Mouse (Mus musculus) right cerebral cortex, adult 2 months (tissue): ENCODE results near the gene Mfsd6l.

Source experiments
- DNase-seq, 2 experiments: peaks; one replicate each; pipeline ENCODE4 v3.0.0; 2021 to 2022; ENCODE audit warnings: low spot score in 2 of 2

Gene Mfsd6l

DNA sequence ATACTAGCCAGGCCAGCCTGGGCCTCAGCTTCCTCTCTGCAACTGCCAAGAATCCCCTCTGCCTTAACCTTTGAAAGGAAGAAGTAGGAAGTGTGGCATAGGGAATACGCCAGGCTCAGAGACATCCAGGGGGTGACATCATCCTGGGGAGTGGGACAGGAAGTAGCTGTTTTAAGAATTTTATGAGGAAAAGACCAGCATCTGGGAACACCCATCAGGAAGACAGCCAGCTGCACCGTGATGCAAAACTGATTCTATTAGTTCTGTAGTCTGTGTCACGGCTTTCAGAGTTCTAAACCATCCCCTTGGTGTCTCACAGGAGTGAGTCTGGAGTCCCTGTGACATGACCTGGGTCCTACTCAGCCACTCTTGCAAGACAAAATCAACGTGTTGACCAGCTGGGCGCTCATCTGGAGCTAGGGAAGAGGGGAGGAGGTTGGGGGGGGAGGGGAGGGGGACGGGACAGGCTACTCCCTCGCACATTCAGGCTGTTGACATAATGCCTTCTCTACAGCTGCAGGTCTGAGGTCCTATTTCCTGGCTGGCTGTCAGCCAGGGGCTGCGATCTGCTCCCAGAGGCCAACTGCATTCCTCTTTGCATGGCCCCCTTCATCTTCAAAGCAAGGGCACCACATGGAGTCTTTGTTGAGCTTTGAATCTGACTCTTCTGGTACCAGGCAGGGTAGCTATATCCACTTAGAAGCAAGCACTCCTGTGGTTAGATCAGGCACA lies 46.4 kb downstream of the Mfsd6l start:
- DNase-seq, result no peak

GRCm38 (mm10) chr11:68607046-68607445 lies 51.1 kb downstream of the Mfsd6l start:
- DNase-seq, result no peak
